Mouse (Mus musculus): Measurements from ENCODE around the gene Tssk2.

GRCm38 (mm10) chr16:17865770-17866169 lies 32.7 kb upstream of the Tssk2 start:
- TF ChIP-seq POLR2A (IDR thresholded peaks at IDR 0.05; ENCODE audit: borderline replicate concordance, control insufficient read depth, low read depth, low read length) (no peak), CTCF (IDR thresholded peaks at IDR 0.05; ENCODE audit: control insufficient read depth, insufficient read depth, low read length) (no peak)

Measured in bone marrow, adult 2 months (tissue).